Mouse (Mus musculus) embryo, embryonic 10.5 days (tissue): ENCODE results near the gene 5830473C10Rik.

Experiments
- DNase-seq: peaks from one replicate; pipeline ENCODE4 v3.0.0-alpha.2; 2015; ENCODE audit warnings: low spot score

5830473C10Rik gene

DNA sequence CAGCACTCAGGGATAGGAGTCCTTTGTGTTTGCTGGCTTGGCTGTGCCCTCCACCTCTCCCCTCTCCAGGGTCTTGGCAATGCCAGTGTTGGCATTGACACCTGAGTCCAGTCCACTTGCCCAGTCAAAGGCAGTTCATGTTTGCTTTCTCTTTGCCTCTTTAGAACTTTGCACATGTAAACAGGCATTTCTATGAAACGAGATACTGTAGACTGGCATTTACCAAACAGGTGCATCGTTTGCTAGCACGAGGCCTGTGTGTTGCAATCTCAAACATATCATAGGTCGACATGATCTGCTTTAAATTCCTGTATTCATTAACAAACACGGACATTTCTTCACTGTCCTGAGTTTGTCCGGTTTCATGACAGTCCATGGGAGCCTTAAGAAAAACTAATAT is at the start of gene 5830473C10Rik:
Gene 5830473C10Rik, plus strand, starts transcription at position 365 of the 400 bp plus-strand sequence.
- DNase-seq, result no peak

DNA sequence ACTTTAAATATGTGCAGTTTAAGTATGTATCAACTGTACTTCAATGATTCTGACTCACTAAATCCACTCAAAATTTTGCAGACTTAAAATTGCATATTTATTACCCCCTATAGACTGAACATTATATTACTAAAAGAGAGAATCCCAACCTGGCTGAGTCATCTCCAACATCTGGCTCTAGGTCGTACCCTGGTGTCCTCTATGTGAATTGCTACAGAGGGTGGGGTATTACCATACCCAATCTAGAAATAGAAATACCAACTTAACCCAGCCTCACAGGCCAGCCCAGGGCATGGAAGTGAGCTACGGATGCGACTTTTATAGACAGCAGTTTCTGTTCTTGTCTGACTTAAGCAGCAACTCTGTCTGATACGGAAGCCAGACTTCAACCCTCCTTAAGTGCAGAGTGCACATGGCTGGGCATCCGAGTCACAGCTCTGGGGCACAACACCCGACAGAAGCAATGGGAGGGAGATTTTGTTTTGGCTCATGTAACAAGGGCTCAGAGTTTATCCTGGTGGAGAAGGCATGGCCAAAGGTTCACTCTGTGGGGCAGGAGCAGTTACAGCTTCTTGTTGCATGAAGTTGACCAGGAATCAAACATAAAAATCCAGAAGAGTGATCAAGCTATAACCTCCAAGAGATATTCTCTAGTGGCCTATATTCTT is 48.5 kb upstream of the 5830473C10Rik start:
- no peak for DNase-seq

DNA sequence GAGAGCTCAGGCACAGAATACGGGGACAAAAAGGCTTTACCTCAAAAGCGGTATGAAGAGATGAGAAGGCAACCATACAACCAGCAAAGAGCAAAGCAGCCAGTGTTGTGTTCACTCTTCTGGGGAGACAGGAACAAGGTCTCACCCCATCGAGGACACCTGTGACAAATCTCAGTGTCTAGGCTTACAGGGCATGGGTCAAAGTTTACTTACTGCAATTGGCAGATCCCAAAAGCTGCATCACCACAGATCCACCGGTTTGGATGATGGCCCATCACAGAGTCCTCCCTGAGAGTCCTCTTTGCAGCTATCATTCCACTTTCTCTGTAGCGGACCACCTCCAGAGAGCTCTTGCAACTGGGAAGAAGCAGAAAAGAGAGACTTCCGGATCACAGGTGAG is 45.3 kb upstream of the 5830473C10Rik start:
- DNase-seq, result no peak

DNA sequence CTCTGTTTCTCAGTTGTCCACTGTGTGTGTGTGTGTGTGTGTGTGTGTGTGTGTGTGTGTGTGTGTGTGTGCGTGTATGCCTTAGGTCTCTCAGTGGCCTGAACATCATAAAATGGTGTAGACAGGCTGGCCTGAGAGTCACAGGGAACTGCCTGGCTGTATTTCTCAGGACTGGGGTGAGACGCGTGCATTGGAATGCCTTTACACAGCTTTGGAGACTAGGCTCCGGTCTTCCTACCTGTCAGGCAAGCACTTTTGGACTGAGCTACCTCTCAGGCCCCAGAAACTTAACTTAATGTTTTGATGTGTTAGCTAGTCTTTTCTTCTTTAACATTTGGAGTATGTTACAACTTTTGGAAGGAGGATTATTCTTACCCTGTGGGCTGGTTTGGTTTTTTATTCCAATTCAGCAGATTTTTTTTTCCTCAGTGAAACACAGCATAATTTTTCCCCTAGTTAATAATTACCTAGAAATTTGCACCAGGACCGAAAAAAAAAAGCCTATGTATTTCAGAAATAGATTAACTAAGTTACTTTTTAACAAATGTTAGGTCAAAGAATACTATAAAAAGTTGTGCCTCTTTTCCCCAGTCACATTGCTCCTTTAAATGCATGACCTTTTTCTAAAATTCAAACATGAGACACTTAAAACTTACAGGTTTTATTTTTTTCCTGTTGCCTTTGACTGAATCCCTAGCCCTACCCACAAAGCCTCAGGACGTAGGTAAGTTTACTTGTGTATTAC is 42.4 kb upstream of the 5830473C10Rik start, which contains the start of gene Afm:
Gene Afm, plus strand, starts transcription at position 577 of the 745 bp plus-strand sequence.
- DNase-seq, result no peak

DNA sequence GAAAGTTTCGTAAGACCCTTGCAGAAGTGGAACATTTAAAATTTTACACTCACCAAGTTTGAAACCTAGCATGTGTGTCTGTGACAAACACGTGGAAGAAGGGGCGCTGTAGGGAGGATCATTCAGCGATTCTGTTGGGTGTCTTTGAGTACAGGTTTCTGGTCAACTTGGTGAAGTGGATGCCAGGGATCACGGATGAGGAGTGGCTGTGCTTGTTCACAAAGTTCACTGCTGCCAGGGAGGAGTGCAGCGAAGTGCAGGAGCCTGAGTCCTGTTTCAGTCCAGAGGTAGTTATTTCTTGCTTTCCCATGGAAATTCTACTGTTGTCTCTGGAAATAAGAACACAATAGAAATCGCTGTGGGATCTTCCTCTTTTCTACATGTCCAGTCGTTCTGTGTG is 9.7 kb upstream of the 5830473C10Rik start:
- DNase-seq, result no peak

DNA sequence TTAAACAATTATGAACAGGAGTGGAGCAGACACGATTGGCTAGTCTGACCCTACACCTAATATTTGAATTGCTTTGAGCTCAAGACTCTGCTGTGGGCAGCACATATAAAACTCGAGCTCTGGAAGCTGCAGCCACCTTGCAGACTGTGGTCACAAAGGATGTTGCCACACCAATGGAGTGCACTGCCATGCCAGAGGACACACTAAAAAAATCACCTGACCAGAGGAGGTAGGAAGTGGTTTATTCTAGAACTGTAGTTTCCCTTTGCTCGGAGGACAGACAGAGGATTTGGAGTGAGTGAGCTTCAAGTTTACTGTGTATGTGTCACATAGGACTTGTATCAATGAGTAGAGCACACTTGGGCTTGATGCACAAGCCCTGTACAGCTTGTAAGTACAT is 4.9 kb upstream of the 5830473C10Rik start:
- no peak for DNase-seq

DNA sequence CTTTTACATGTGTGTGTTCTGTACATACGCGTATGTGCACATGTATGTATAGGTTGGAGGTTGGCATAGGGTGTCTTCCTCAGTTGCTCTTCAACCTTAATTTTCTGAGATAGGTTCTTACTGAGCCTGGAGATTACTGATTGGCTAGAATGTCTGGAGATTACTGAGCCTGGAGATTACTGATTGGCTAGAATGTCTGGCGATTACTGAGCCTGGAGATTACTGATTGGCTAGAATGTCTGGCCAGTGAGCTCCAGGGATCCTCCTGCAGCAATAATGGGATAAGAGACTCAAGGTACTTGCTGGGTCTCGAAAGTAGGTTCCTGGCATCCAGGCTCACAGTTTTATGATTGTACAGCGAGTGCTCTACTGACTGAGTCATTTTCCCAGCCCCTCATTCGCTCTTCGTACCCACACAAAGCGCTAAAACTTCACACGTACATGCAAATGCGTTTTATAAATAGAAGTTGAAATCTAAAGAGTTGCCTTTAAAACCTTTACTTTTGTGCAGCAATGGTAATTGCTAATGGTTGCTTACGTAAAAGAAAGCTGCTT is 891 bp downstream of the 5830473C10Rik start:
- no peak for DNase-seq

DNA sequence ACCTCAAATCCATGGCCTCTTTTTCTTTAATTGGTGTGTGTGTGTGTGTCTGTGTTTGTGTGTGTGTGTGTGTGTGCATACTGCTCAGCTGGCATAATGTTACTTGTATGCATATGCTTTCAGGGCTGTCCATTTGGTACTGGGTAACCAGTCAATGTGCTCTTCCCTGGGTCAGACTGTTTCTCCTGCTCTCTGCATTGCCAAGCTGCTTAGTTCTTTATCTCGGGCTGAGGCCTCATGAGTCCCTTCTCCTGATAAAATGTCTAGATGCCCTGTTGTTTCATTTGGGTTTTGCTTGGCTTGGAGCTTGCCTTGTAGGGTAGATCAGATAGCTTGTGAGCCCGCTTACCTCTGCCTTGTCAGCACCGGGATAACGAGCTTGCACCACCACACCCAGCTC is 2.0 kb downstream of the 5830473C10Rik start:
- no peak for DNase-seq

DNA sequence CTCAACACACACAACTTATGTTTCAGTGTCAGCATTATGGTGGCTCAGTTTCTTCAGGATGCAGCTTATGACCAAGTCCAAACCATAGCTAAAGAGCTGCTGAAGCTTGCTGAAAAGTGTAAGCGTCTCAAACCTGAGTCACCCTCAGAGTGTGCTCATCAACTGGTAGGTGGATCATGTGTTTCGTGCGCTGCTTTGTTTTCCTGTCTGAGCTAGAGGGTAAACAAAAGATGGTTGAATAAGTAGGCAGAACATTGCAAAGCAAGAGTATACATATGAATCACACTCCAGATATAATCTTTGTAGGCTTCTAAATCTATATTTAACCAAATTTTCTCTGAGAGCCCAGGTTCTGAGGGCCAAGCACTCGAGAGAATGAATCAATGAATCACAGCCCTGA is 3.3 kb downstream of the 5830473C10Rik start:
- DNase-seq, result no peak

DNA sequence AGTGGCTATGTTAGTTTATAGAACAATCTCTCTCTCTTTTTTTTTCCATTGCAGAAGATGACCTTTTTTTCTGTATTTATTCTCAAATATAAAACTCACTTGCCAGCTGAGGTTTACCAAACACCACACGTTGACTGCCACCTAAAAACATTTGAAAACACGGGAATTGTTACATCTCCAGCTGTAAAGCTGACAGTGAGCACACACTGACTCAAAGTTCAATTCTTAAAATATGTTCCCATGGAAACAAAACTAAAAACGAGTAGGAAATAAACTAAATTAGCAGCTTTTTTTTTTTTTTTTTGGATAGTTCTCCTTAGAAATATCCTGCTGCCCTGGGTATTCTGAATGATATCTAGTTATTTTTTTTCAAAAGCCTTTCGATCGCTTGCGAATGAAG is 4.3 kb downstream of the 5830473C10Rik start:
- no peak for DNase-seq

DNA sequence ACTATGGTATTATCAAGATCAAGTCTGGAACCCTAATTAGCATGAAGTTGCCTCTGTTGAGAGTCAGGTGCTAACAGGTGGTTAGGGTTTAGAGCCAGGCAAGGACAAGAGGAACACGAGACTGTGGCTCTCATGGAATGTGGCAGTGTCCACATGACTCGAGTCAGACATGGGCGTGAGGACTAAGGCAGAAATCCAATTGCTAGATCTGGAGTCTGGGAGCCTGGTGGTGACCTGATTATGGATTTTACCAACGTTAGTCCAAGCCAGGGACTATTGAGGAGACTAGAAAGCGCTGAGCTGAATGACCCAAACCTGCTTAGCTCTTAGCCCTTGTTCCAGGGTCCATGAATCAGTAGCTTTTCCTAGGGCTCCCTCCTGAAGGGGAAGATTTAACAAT is 6.9 kb downstream of the 5830473C10Rik start:
- DNase-seq, result no peak

DNA sequence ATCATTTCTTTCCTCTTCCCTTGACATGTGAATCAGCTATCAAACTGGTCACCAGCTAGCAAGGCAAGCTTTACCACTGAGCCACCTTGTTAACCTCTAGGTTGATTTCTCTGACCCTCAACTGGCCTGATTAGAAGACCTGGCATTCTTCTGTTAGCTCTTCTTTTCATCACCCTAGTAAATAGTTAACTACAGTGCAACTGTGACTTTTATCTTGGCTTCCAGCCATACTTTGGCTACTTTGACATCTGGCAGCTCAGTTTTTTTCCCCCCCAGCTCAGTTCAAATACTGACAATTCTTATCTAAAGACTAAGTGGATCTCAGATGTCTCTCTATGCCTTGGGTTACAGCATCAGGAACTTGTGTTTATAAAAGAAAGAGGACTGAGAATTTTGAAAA is 7.4 kb downstream of the 5830473C10Rik start:
- DNase-seq, result no peak

DNA sequence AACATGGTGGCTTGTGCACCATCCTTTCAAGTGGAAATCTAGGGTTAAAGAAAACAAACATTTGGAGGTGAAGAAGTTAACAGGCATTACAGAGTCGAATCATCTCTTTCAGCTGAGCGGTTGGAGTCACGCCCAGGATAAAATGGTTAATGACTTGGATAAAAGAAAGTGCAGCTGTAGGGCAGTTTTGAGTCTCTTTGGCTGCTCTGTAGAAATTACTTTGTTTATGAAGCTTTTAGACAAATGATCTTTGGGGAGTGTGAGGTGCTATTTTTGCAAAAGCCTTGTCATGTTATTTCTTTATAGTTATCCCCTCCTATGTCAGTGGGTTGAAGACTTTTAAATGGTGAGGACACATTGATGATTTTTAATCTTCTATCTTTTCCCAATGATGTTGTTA is 10.3 kb downstream of the 5830473C10Rik start:
- DNase-seq, result peak; percentile 8

DNA sequence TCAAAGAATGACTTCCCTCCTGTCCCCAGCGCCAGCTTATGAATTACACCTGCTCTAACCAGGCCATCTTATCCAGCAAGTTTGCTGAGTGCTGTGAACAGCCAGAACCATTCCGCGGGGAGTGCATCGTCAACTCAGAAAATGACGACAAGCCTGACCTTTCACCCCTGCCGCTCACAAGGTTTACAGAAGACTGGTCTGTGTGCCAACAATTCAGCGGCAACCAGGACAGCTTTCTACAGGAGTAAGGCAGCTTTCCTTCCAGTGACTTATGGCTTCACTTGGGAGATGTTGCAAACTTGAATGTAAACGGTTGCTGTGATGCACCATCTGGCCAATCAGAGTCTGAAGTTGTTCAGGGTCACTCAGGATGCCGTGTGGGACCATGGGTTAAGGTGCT is 16.8 kb downstream of the 5830473C10Rik start:
- no peak for DNase-seq

DNA sequence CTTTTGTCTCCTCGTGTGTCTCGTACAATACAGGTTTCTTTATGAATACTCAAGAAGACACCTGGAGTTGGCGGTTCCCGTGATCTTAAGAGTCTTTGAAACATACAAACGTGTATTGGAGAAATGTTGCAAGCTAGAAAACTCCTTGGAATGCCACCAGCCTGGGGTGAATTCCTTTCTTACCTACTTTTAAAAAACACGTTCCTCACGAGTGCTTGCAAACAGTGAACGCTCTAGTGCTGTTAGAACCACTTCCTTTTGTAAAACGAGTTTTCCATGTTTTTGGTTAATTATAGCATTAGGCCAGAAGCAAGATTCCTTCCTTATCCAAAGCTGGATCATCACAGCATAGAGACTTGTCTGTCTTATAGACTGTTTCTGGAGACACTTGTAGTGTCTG is 18.6 kb downstream of the 5830473C10Rik start:
- no peak for DNase-seq

DNA sequence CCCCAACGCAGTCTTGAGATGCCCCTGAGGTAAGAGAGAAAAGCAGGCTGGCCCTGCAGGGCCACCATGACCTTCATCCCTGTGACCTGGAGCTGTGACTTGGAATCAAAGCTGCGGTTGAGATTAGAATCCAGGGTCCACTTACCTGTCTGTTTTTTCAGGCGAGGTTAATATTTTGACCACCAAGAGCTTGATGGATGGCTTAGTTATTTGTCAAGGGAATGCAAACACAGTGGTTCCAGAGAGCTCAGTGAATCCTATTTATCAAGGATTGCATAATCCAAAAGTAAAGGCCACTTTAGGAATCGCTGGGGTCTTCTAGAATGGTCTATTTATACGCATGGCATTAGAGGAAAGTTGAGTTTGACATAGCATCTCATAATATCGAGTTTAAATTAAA is 21.3 kb downstream of the 5830473C10Rik start:
- no peak for DNase-seq

DNA sequence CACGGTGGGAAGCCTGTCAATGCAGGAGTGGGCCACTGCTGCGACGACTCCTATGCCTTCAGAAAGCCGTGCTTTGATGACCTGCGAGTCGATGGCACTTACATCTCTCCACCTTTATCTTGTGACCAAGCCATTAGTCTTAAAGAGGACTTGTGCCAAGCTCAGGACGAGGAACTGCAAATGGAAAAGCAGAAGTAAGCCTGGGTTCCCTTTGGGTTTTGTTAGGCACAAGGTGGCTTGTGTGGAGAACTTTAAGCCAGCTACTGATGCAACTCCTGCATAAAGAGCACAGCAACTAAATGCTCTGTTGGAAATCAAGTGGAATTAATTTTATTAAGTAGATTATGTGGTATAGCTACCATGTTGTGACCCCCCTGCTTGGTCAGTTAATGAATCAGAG is 23.9 kb downstream of the 5830473C10Rik start:
- DNase-seq, result no peak

DNA sequence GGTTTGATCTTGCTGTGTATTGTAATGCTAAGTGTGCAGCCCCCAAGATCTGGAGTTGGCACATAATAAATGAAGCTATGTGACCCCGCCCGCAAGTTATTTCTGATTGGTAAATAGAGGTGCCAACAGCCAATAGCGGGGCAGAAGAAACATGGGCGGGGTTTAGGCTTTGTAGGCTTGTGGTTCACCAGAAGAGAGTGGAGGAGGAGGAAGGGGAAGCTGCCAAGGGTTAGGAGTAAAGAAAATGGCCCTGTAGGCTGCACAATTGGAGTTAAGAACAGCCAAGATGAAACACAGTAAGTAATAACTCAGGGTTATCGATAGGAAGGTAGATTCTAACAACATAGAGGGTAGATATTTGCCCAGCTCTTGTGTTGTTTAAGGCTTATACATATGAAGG is 25.6 kb downstream of the 5830473C10Rik start:
- DNase-seq, result no peak

DNA sequence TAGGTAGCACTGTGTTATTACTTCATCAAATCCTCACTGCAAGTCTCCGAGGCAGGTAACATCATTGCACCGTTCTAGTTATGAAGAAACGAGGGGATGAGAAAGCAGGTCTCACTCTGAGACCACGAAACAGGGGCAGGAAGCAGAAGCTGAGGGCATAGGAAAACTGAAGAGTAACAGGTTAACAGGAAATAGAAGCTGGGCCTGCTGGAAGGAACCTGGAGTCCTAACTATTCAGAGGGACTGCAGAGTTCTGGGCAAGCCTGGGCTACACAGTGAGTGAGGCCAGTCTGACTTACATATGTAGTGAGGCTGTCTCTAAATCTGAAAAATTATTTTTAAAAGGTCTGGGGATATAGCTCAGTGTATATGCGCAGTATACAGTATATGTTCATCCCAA is 27.2 kb downstream of the 5830473C10Rik start:
- DNase-seq, result no peak

DNA sequence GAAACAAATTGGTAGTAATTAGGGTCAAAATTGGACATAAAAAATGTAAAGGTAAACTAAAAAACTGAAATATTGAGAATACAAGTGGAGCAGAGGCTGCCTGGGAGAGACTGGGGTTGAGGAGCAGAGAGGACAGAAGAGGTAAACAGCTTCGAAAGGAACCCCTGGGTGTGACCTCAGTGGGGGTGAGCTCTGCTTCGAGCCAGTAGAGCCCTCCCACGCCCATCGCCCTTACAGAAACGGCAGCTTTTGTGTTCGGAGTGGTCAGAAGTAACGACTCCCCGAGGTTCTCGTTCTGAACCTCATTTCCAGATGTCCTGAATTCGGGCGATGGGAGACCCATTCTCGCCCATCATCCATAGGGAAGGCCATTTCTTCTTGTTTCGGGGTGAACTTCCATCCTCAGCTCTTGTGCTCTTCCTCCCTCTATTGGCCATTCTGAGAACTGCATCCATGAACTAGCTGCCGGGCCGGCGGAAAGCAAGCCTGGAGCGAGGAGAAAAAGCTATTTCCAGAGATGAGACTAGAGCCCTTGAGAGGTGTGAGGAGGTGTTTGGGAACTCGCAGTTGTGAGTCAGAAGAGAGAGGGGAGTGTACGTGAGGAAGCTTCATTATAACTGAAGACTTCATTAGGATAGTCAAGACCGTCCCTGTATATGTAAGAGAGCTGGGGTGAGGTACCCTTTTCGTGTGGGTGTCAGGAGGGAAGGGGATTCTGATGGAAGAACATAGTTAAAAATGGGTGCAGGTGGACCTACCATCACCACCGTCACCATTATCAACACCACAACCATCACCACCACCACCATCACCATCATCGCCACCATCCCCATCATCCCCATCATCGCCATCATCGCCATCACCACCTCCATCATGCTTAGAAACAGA is 28.0 kb downstream of the 5830473C10Rik start:
- peak; percentile 86 for DNase-seq

DNA sequence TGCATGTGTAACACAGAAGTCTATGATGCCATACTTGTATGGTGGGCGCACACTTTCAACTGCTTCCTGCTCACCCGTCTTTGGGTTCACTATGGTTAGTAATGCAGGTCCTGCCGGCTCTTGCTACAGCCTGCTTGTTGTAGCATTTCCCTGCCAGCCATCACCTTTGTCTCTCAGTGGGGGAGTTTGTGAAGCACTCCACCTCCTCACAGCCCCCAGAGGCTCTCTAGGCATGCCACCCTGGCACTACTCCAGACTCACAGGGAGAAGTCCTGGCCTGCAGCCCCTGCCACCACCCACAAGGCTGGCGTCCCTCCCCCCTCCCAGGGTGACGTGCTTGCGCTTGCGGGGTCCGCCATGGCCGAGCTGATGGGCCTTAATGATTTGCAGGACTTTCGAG is 29.8 kb downstream of the 5830473C10Rik start:
- DNase-seq, result no peak

DNA sequence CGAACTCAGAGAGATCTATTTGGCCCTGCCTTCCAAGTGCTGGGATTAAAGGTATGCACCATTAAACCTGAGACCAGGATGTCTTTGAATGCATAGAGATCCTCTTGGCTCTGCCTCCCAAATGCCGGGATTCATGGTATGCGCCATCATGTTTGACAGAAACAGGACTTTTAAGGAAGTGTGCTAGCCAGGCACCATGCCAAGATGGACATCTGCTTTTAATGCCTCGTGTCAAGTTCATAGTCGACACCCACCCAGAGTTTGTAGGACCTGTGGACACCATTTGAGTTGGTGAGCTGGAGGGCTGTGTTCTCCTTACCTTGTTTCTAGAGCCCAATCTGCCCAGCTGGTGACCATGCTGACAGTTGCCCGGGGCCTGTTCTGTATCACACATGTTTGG is 31.0 kb downstream of the 5830473C10Rik start:
- DNase-seq, result no peak
